Mouse (Mus musculus): Measurements from ENCODE around the gene Mfsd2a.

Mfsd2a gene

GRCm38 (mm10) chr4:122935466-122936099 lies 25.4 kb downstream of the Mfsd2a start:
- DNase-seq (ENCODE audit: low read depth, low spot score) = no peak

- DNase-seq (ENCODE audit: low read depth, low spot score) = peak; percentile 86
These were observed 27.1 kb downstream of the Mfsd2a start for GRCm38 (mm10) chr4:122933857-122934256.

- peak; percentile 78 for DNase-seq (ENCODE audit: low read depth, low spot score)
These were observed 27.9 kb downstream of the Mfsd2a start for GRCm38 (mm10) chr4:122933051-122933591.

- peak; percentile 66 for DNase-seq (ENCODE audit: low read depth, low spot score)
These were observed 28.6 kb downstream of the Mfsd2a start for GRCm38 (mm10) chr4:122932239-122932978.

GRCm38 (mm10) chr4:122930939-122931590 lies 29.9 kb downstream of the Mfsd2a start:
- DNase-seq (ENCODE audit: low read depth, low spot score) = peak; percentile 45

- no peak for DNase-seq (ENCODE audit: low read depth, low spot score)
These were observed 37.3 kb downstream of the Mfsd2a start for GRCm38 (mm10) chr4:122923392-122924344.

GRCm38 (mm10) chr4:122922841-122923240 lies 38.1 kb downstream of the Mfsd2a start:
- no peak for DNase-seq (ENCODE audit: low read depth, low spot score)

GRCm38 (mm10) chr4:122915985-122916384 lies 45.0 kb downstream of the Mfsd2a start:
- DNase-seq (ENCODE audit: low read depth, low spot score) = no peak

- DNase-seq (ENCODE audit: low read depth, low spot score) = no peak
These were observed 46.8 kb downstream of the Mfsd2a start for GRCm38 (mm10) chr4:122914186-122914585.

- peak; percentile 52 for DNase-seq (ENCODE audit: low read depth, low spot score)
These were observed 48.4 kb downstream of the Mfsd2a start for GRCm38 (mm10) chr4:122912613-122913012.

GRCm38 (mm10) chr4:122910577-122910976 lies 50.4 kb downstream of the Mfsd2a start:
- peak; percentile 68 for DNase-seq (ENCODE audit: low read depth, low spot score)

- no peak for DNase-seq (ENCODE audit: low read depth, low spot score)
These were observed 51.3 kb downstream of the Mfsd2a start for GRCm38 (mm10) chr4:122909572-122910189.

- no peak for DNase-seq (ENCODE audit: low read depth, low spot score)
These were observed 55.6 kb downstream of the Mfsd2a start for GRCm38 (mm10) chr4:122905359-122905758.

- peak; percentile 65 for DNase-seq (ENCODE audit: low read depth, low spot score)
These were observed 57.3 kb downstream of the Mfsd2a start for GRCm38 (mm10) chr4:122903709-122904108.

- DNase-seq (ENCODE audit: low read depth, low spot score) = peak; percentile 50
These were observed 58.8 kb downstream of the Mfsd2a start for GRCm38 (mm10) chr4:122902156-122902555.

- DNase-seq (ENCODE audit: low read depth, low spot score) = peak; percentile 76
These were observed 62.7 kb downstream of the Mfsd2a start for GRCm38 (mm10) chr4:122898313-122898712.

- DNase-seq (ENCODE audit: low read depth, low spot score) = no peak
These were observed 63.2 kb downstream of the Mfsd2a start for GRCm38 (mm10) chr4:122897750-122898149.

Measured in A20 (cell line).